Mouse (Mus musculus) brain, adult 2 months (tissue): ENCODE results near the gene Slc12a3.
"Not testable (repeated sequence)": the region's sequence is repeated elsewhere in the genome, so short reads cannot be mapped to it uniquely, and the experiment has no call there.

Experiments used
- DNase-seq: peaks from one replicate; pipeline ENCODE4 v3.0.0; 2011; ENCODE audit warnings: low read depth, low spot score

Slc12a3 gene

GRCm38 (mm10) chr8:94399361-94399953 lies 70.5 kb downstream of the Slc12a3 start:
- no peak for DNase-seq

GRCm38 (mm10) chr8:94399957-94400356 lies 71.0 kb downstream of the Slc12a3 start:
- not testable (repeated sequence) for DNase-seq

- no peak for DNase-seq
These were observed 79.6 kb downstream of the Slc12a3 start for GRCm38 (mm10) chr8:94408443-94409080.

GRCm38 (mm10) chr8:94409523-94409922 lies 80.5 kb downstream of the Slc12a3 start:
- DNase-seq: no peak

GRCm38 (mm10) chr8:94412518-94412917 lies 83.5 kb downstream of the Slc12a3 start:
- no peak for DNase-seq

GRCm38 (mm10) chr8:94413509-94413908 lies 84.5 kb downstream of the Slc12a3 start:
- DNase-seq: no peak

GRCm38 (mm10) chr8:94415218-94415617 lies 86.2 kb downstream of the Slc12a3 start:
- no peak for DNase-seq
